Mouse (Mus musculus): ENCODE measurements around the gene Alk. TPM values are rescaled to one million over a fixed set of nuclear protein-coding genes. Genes with fewer than 3 reads are reported as not detected.
"Not testable (repeated sequence)": the region's sequence is repeated elsewhere in the genome, so short reads cannot be mapped to it uniquely, and the experiment has no call there.

The Alk gene
- polyA plus RNA-seq, 1 experiment from 2014 or later = 0.60 TPM

GRCm38 (mm10) chr17:72524839-72525238, 79.6 kb downstream of the Alk start:
- Histone ChIP-seq H3K27ac (no peak overlapping the region), H3K4me2 (replicated peaks) (no peak overlapping the region), H3K4me1 (no peaks in the 10 kb centered on the region), H3K36me3 (no peaks in the 10 kb centered on the region), H3K9ac (no peak overlapping the region), H3K27me3 (no peaks in the 10 kb centered on the region), H3K4me3 (no peak overlapping the region), H3K9me3 (no peaks in the 10 kb centered on the region)
- no peak for ATAC-seq (ENCODE audit: low FRiP score, low read depth)
- WGBS = 92% methylated on average over 3 of the region's 3 CpGs

- Histone ChIP-seq H3K27ac (no peak overlapping the region), H3K4me1 (no peaks in the 10 kb centered on the region), H3K9ac (no peak overlapping the region), H3K27me3 (no peaks in the 10 kb centered on the region), H3K36me3 (no peaks in the 10 kb centered on the region), H3K9me3 (no peaks in the 10 kb centered on the region), H3K4me2 (replicated peaks) (no peak overlapping the region), H3K4me3 (no peak overlapping the region)
- WGBS = 46% methylated on average over 7 of the region's 7 CpGs
- no peak for ATAC-seq (ENCODE audit: low FRiP score, low read depth)
Measured at GRCm38 (mm10) chr17:72523006-72523405, 81.4 kb downstream of the Alk start.

- no peak overlapping the region for H3K4me3 ChIP-seq
- no peaks in the 10 kb centered on the region for H3K9me3 ChIP-seq
- no peaks in the 10 kb centered on the region for H3K36me3 ChIP-seq
- no peaks in the 10 kb centered on the region for H3K27me3 ChIP-seq
- no peak for ATAC-seq (ENCODE audit: low FRiP score, low read depth)
- no peak overlapping the region for H3K4me2 ChIP-seq (replicated peaks)
- 21% methylated on average over 4 of the region's 4 CpGs for WGBS
- H3K4me1 ChIP-seq = no peaks in the 10 kb centered on the region
- H3K9ac ChIP-seq = no peak overlapping the region
- no peak overlapping the region for H3K27ac ChIP-seq
Measured at GRCm38 (mm10) chr17:72522381-72522780, 82.0 kb downstream of the Alk start.

GRCm38 (mm10) chr17:72521353-72521752, 83.1 kb downstream of the Alk start:
- Histone ChIP-seq H3K9ac (no peak overlapping the region), H3K27ac (no peak overlapping the region), H3K27me3 (no peaks in the 10 kb centered on the region), H3K9me3 (no peaks in the 10 kb centered on the region), H3K4me3 (no peak overlapping the region), H3K4me2 (replicated peaks) (no peak overlapping the region), H3K4me1 (no peaks in the 10 kb centered on the region), H3K36me3 (no peaks in the 10 kb centered on the region)
- WGBS = 85% methylated on average over 5 of the region's 5 CpGs
- no peak for ATAC-seq (ENCODE audit: low FRiP score, low read depth)

- no peak overlapping the region for H3K4me3 ChIP-seq
- H3K9ac ChIP-seq = no peak overlapping the region
- WGBS = 86% methylated on average over 6 of the region's 6 CpGs
- H3K27ac ChIP-seq = no peak overlapping the region
- no peak for ATAC-seq (ENCODE audit: low FRiP score, low read depth)
- no peak overlapping the region for H3K4me2 ChIP-seq (replicated peaks)
- no peaks in the 10 kb centered on the region for H3K4me1 ChIP-seq
- no peaks in the 10 kb centered on the region for H3K9me3 ChIP-seq
- no peaks in the 10 kb centered on the region for H3K36me3 ChIP-seq
- no peaks in the 10 kb centered on the region for H3K27me3 ChIP-seq
Measured at GRCm38 (mm10) chr17:72510746-72511145, 93.7 kb downstream of the Alk start.

- no peak for ATAC-seq (ENCODE audit: low FRiP score, low read depth)
- Histone ChIP-seq H3K4me1 (no peaks in the 10 kb centered on the region), H3K27me3 (no peaks in the 10 kb centered on the region), H3K9ac (no peak overlapping the region), H3K9me3 (no peaks in the 10 kb centered on the region), H3K27ac (no peak overlapping the region), H3K4me3 (no peak overlapping the region), H3K4me2 (replicated peaks) (no peak overlapping the region), H3K36me3 (no peaks in the 10 kb centered on the region)
- WGBS = 81% methylated on average over 7 of the region's 7 CpGs
Measured at GRCm38 (mm10) chr17:72508678-72509394, 95.6 kb downstream of the Alk start.

GRCm38 (mm10) chr17:72505213-72505612, 99.2 kb downstream of the Alk start:
- H3K4me1 ChIP-seq = no peaks in the 10 kb centered on the region

GRCm38 (mm10) chr17:72504581-72504980, 99.8 kb downstream of the Alk start:
- H3K9ac ChIP-seq = no peak overlapping the region
- no peak overlapping the region for H3K27ac ChIP-seq
- H3K9me3 ChIP-seq = no peaks in the 10 kb centered on the region
- no peak overlapping the region for H3K4me3 ChIP-seq
- H3K36me3 ChIP-seq = no peaks in the 10 kb centered on the region
- H3K27me3 ChIP-seq = no peaks in the 10 kb centered on the region
- H3K4me2 ChIP-seq (replicated peaks) = no peak overlapping the region
- 88% methylated on average over 6 of the region's 6 CpGs for whole genome bisulfite sequencing
- H3K4me1 ChIP-seq = no peaks in the 10 kb centered on the region
- no peak for ATAC-seq (ENCODE audit: low FRiP score, low read depth)

More at GRCm38 (mm10) chr17:72505213-72505612, 99.2 kb downstream of the Alk start:
- ATAC-seq (ENCODE audit: low FRiP score, low read depth) = no peak
- no peaks in the 10 kb centered on the region for H3K36me3 ChIP-seq
- H3K9me3 ChIP-seq = no peaks in the 10 kb centered on the region
- no peak overlapping the region for H3K9ac ChIP-seq
- H3K4me3 ChIP-seq = no peak overlapping the region
- no peaks in the 10 kb centered on the region for H3K27me3 ChIP-seq
- no peak overlapping the region for H3K27ac ChIP-seq
- 54% methylated on average over 7 of the region's 7 CpGs for WGBS
- H3K4me2 ChIP-seq (replicated peaks) = no peak overlapping the region

- Histone ChIP-seq H3K27ac (no peak overlapping the region), H3K27me3 (no peaks in the 10 kb centered on the region), H3K4me2 (replicated peaks) (no peak overlapping the region), H3K9me3 (no peaks in the 10 kb centered on the region), H3K4me3 (no peak overlapping the region), H3K36me3 (no peaks in the 10 kb centered on the region), H3K9ac (no peak overlapping the region), H3K4me1 (no peaks in the 10 kb centered on the region)
- ATAC-seq (ENCODE audit: low FRiP score, low read depth) = no peak
- 62% methylated on average over 5 of the region's 5 CpGs for WGBS
Measured at GRCm38 (mm10) chr17:72495395-72495794, 109.0 kb downstream of the Alk start.

GRCm38 (mm10) chr17:72485623-72486022, 118.8 kb downstream of the Alk start:
- no peak for ATAC-seq (ENCODE audit: low FRiP score, low read depth)
- no peaks in the 10 kb centered on the region for H3K4me1 ChIP-seq
- no peak overlapping the region for H3K9ac ChIP-seq
- no peaks in the 10 kb centered on the region for H3K27me3 ChIP-seq
- H3K4me3 ChIP-seq = no peak overlapping the region
- H3K9me3 ChIP-seq = 0 out of 2 replicates have a peak, but pooled peaks cover 6% of the 10 kb centered on the region
- H3K27ac ChIP-seq = no peak overlapping the region
- no peak overlapping the region for H3K4me2 ChIP-seq (replicated peaks)
- no peaks in the 10 kb centered on the region for H3K36me3 ChIP-seq
- WGBS = 84% methylated on average over 4 of the region's 4 CpGs

GRCm38 (mm10) chr17:72479260-72479659, 125.2 kb downstream of the Alk start:
- WGBS = 93% methylated on average over 7 of the region's 7 CpGs
- not testable (repeated sequence) for H3K36me3 ChIP-seq; H3K4me3 ChIP-seq; H3K9me3 ChIP-seq; H3K27ac ChIP-seq; ATAC-seq (ENCODE audit: low FRiP score, low read depth); H3K4me2 ChIP-seq (replicated peaks); H3K27me3 ChIP-seq; H3K4me1 ChIP-seq; H3K9ac ChIP-seq

GRCm38 (mm10) chr17:72477889-72478405, 126.5 kb downstream of the Alk start:
- no peak overlapping the region for H3K27ac ChIP-seq
- 60% methylated on average over 5 of the region's 5 CpGs for WGBS
- no peaks in the 10 kb centered on the region for H3K27me3 ChIP-seq
- no peak overlapping the region for H3K4me3 ChIP-seq
- no peak overlapping the region for H3K9ac ChIP-seq
- no peaks in the 10 kb centered on the region for H3K36me3 ChIP-seq
- no peaks in the 10 kb centered on the region for H3K4me1 ChIP-seq
- no peaks in the 10 kb centered on the region for H3K9me3 ChIP-seq
- no peak for ATAC-seq (ENCODE audit: low FRiP score, low read depth)
- no peak overlapping the region for H3K4me2 ChIP-seq (replicated peaks)

GRCm38 (mm10) chr17:72476956-72477355, 127.5 kb downstream of the Alk start:
- Histone ChIP-seq H3K4me2 (replicated peaks) (no peak overlapping the region), H3K27ac (no peak overlapping the region), H3K27me3 (no peaks in the 10 kb centered on the region), H3K9ac (no peak overlapping the region), H3K36me3 (no peaks in the 10 kb centered on the region), H3K4me1 (no peaks in the 10 kb centered on the region), H3K9me3 (no peaks in the 10 kb centered on the region), H3K4me3 (no peak overlapping the region)
- WGBS = 48% methylated on average over 4 of the region's 4 CpGs
- no peak for ATAC-seq (ENCODE audit: low FRiP score, low read depth)

Measured in limb, embryonic 13.5 days (tissue).